Mouse (Mus musculus) G1E (cell line): ENCODE data around the gene Ehmt1.

Source experiments
- CTCF ChIP-seq: IDR thresholded peaks from 2 replicates; pipeline ENCODE4 v1.5.1; 2012; ENCODE audit warnings: low read depth, low read length, inconsistent platforms, mixed read lengths
- POLR2AphosphoS5 ChIP-seq: IDR thresholded peaks from 2 replicates; pipeline ENCODE4 v1.6.1; 2012; ENCODE audit warnings: low read depth, low read length, inconsistent platforms; ENCODE audit not compliant: insufficient replicate concordance
- TAL1 ChIP-seq: conservative IDR thresholded peaks from 2 replicates; pipeline ENCODE4 v1.6.1; 2012; ENCODE audit warnings: low read depth, low read length, inconsistent platforms, mixed read lengths

- TF ChIP-seq CTCF (no peak), TAL1 (no peak), POLR2AphosphoS5 (no peak)
Measured at GRCm38 (mm10) chr2:24896761-24897160, 22.7 kb downstream of the Ehmt1 start.
